Mouse (Mus musculus): Measurements from ENCODE around the gene Ublcp1.

DNA sequence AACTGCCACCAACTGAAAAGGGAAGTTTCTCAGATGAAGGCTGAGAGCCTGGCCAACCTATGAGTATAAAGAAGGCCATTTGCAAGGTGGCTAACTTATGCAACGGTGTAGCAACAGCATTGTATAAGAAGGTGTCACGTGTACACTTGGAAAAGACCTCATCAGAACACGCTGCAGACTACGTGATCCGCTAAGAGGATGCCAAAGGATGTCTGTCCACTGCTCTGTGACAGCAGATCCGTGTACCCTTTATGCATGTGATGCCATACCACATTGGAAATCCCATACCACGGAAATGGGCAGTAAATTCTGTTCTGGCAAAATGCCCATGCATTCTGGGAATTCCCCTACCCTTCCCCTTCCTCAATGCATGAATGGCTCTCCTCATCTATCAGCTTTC, 33.8 kb upstream of the Ublcp1 start:
- TF ChIP-seq GATA1 (IDR thresholded peaks at IDR 0.05; ENCODE audit: low read length) (no peak), TAL1 (IDR thresholded peaks at IDR 0.05; ENCODE audit: low read length) (no peak)

Data from erythroblast, embryonic 14.5 days (primary cell).